Mouse (Mus musculus) heart, adult 2 months (tissue): Measurements from ENCODE around the gene Reep6. TPM values are rescaled to one million over a fixed set of nuclear protein-coding genes. Genes with fewer than 3 reads are reported as not detected.

Experiments used
- DNase-seq, 2 experiments: peaks; one replicate each; pipeline ENCODE4 v3.0.0; 2021
- H3K27ac ChIP-seq: fragments of 200-600 bp; 2 replicates; pipeline ENCODE4 v1.8.1; 2022
- H3K27me3 ChIP-seq: fragments of 200-500 bp; 2 replicates; pipeline ENCODE4 v1.6.1; 2012; ENCODE audit warnings: mild to moderate bottlenecking, low read length, inconsistent platforms, mixed read lengths; ENCODE audit not compliant: control insufficient read depth, insufficient read depth
- H3K36me3 ChIP-seq: fragments of 200-500 bp; 2 replicates; pipeline ENCODE4 v1.6.1; 2012; ENCODE audit warnings: low read length, inconsistent platforms; ENCODE audit not compliant: control insufficient read depth, insufficient read depth
- H3K4me1 ChIP-seq: fragments of 200-500 bp; 2 replicates; pipeline ENCODE4 v1.6.1; 2011; ENCODE audit warnings: low read length; ENCODE audit not compliant: control insufficient read depth, insufficient read depth
- H3K4me3 ChIP-seq: fragments of 200-600 bp; 2 replicates; pipeline ENCODE4 v1.8.1; 2022
- H3K79me2 ChIP-seq: fragments of 200-500 bp; replicated peaks from 2 replicates; pipeline ENCODE4 v1.6.1; 2012; ENCODE audit warnings: mild to moderate bottlenecking, inconsistent platforms, low read length, moderate library complexity, mixed read lengths; ENCODE audit not compliant: control insufficient read depth, insufficient read depth
- H3K9ac ChIP-seq: fragments of 200-500 bp; 2 replicates; pipeline ENCODE4 v1.6.1; 2012; ENCODE audit warnings: low read depth, mild to moderate bottlenecking, control low read depth, inconsistent platforms, low read length, mixed read lengths
- CTCF ChIP-seq: fragments of 200-600 bp; IDR thresholded peaks from 2 replicates; pipeline ENCODE4 v1.8.1; 2022; ENCODE audit warnings: antibody characterized with exemption, mild to moderate bottlenecking, moderate library complexity
- EP300 ChIP-seq: fragments of 200-500 bp; IDR thresholded peaks from 2 replicates; pipeline ENCODE4 v1.6.1; 2011; ENCODE audit warnings: low read depth, low read length, control low read depth; ENCODE audit not compliant: insufficient read depth
- POLR2A ChIP-seq: fragments of 200-500 bp; IDR thresholded peaks from 2 replicates; pipeline ENCODE4 v1.6.1; 2011; ENCODE audit warnings: mild to moderate bottlenecking, low read depth, low read length, control low read depth; ENCODE audit not compliant: insufficient read depth
- WGBS: fragments of 180-500 bp; shearing (Covaris S2); methylation state at CpG from one replicate; pipeline ENCODE4 v1.1.7; 2018; 5-methylcytosine and 5-hydroxymethylcytosine counted together
- intact Hi-C: fragments of 180-260 bp; cut with DNase I; formaldehyde crosslinking; loops from one replicate; pipeline ENCODE4 v1.15.1; 2025
- polyA plus RNA-seq: library from polyadenylated mRNA; depleted of rRNA; stranded (reverse); fragments of >200 nt; gene quantifications from 2 replicates; pipeline ENCODE4 v1.2.3, GENCODE M21; 2012
- total RNA-seq, 2 experiments: library from RNA; stranded (reverse); gene quantifications; 2 replicates each; pipeline ENCODE4 v1.2.3; 2021

Gene Reep6
- total and polyA plus RNA-seq, 3 experiments, result 2.8 to 4.1 (median 3.6) TPM

GRCm38 (mm10) chr10:80350292-80350691 lies 20.5 kb downstream of the Reep6 start:
- intact Hi-C loops, result loop anchor here (1.0 kb wide), 1 partner anchor 24 kb away; no protein-coding TSS in a partner anchor
- Histone ChIP-seq H3K79me2 (no peaks in the 10 kb centered on the region), H3K4me1 (no peaks in the 10 kb centered on the region), H3K4me3 (no peak overlapping the region), H3K36me3 (no peaks in the 10 kb centered on the region), H3K9ac (no peak overlapping the region), H3K27ac (no peak overlapping the region), H3K27me3 (no peaks in the 10 kb centered on the region)
- TF ChIP-seq POLR2A (no peak), EP300 (peak; percentile 56; the same call in 1 of the 2 replicates), CTCF (peak; percentile 98)
- DNase-seq, result peak; percentile 83 to 92
- WGBS, result 3% methylated on average over 7 of the region's 7 CpGs

DNA sequence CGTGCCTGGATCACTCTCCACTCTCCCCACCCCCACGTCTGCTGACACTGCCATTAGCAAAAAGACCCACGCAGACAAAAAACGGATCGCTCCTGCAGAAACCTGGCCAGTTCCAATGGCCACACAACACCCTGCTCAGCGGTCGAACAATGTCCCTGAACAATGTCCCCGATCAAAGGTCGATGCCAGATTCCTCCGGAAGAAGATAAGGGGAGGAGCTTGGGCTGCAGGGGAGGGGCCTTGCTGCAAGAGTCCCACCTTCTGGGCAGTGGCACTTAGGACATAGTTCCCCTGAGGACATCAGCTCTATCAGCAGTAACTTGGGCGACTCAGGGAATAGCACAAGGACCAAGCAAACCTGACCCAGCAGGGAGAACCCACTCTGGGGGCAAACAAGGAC lies 22.1 kb downstream of the Reep6 start:
- H3K79me2 ChIP-seq, result no peaks in the 10 kb centered on the region
- H3K27me3 ChIP-seq, result peaks cover 7% of the 10 kb centered on the region
- TF ChIP-seq CTCF (no peak), EP300 (no peak), POLR2A (no peak)
- no peak overlapping the region for H3K27ac ChIP-seq
- H3K4me3 ChIP-seq, result no peak overlapping the region
- no peak for DNase-seq
- WGBS, result 32% methylated on average over 11 of the region's 11 CpGs
- no peak overlapping the region for H3K9ac ChIP-seq
- no peaks in the 10 kb centered on the region for H3K4me1 ChIP-seq
- no peaks in the 10 kb centered on the region for H3K36me3 ChIP-seq
- intact Hi-C loops, result no loop called here

- no peaks in the 10 kb centered on the region for H3K4me1 ChIP-seq
- WGBS, result 42% methylated on average over 8 of the region's 8 CpGs
- H3K79me2 ChIP-seq, result no peaks in the 10 kb centered on the region
- no peak overlapping the region for H3K9ac ChIP-seq
- TF ChIP-seq CTCF (no peak), POLR2A (no peak), EP300 (no peak)
- H3K27ac ChIP-seq, result no peak overlapping the region
- peaks cover 15% of the 10 kb centered on the region for H3K27me3 ChIP-seq
- no peak overlapping the region for H3K4me3 ChIP-seq
- intact Hi-C loops, result no loop called here
- DNase-seq, result no peak
- no peaks in the 10 kb centered on the region for H3K36me3 ChIP-seq
These were observed 23.0 kb downstream of the Reep6 start for GRCm38 (mm10) chr10:80352727-80353126.

DNA sequence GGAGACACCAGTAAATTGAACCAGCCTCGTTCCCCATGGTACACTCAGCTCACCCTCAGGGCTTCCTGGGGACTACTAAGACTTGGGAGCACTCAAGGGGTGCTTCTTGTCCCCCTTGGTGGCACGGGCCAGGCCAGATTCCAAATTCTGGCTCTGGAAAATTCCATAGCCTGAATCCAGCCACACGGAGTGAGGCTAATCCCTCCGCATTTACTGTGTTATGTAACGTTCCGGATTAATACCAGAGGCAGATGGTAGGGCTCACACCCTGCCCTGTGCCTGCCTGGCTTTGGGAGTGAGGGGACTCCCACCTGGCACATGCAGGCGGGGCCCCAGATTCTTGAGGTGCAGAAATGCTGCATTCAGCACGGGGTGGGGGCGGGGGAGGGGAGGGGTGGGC lies 25.7 kb downstream of the Reep6 start:
- TF ChIP-seq POLR2A, result no peak
- no peak for TF ChIP-seq CTCF
- TF ChIP-seq EP300, result no peak
- intact Hi-C loops, result no loop called here
- Histone ChIP-seq H3K27ac (no peak overlapping the region), H3K79me2 (no peaks in the 10 kb centered on the region), H3K4me3 (no peak overlapping the region), H3K4me1 (no peaks in the 10 kb centered on the region), H3K36me3 (no peaks in the 10 kb centered on the region), H3K9ac (no peak overlapping the region), H3K27me3 (peaks cover 17% of the 10 kb centered on the region)
- 30% methylated on average over 9 of the region's 9 CpGs for WGBS
- DNase-seq, result no peak

- 2% methylated on average over 53 of the region's 53 CpGs for WGBS
- H3K9ac ChIP-seq, result no peak within 1 kb of the TSS
These were observed 26.4 kb downstream of the Reep6 start, which contains the start of gene Plk5 for GRCm38 (mm10) chr10:80356001-80356682. Gene Plk5, plus strand, starts transcription at chr10:80356459.

GRCm38 (mm10) chr10:80356737-80357136 lies 27.0 kb downstream of the Reep6 start:
- H3K36me3 ChIP-seq, result no peaks in the 10 kb centered on the region
- H3K9ac ChIP-seq, result no peak overlapping the region
- no peaks in the 10 kb centered on the region for H3K4me1 ChIP-seq
- TF ChIP-seq EP300 (no peak), CTCF (no peak), POLR2A (no peak)
- H3K27me3 ChIP-seq, result peaks cover 17% of the 10 kb centered on the region
- H3K79me2 ChIP-seq, result no peaks in the 10 kb centered on the region
- H3K27ac ChIP-seq, result no peak overlapping the region
- WGBS, result 3% methylated on average over 34 of the region's 34 CpGs
- no peak overlapping the region for H3K4me3 ChIP-seq
- no peak for DNase-seq
- intact Hi-C loops, result no loop called here

More at GRCm38 (mm10) chr10:80356001-80356682, 26.4 kb downstream of the Reep6 start, which contains the start of gene Plk5:
- Histone ChIP-seq H3K36me3 (no peaks in the 10 kb centered on the region), H3K27me3 (peaks cover 17% of the 10 kb centered on the region), H3K4me3 (no peak within 1 kb of the TSS), H3K4me1 (no peaks in the 10 kb centered on the region), H3K79me2 (no peaks in the 10 kb centered on the region), H3K27ac (no peak within 1 kb of the TSS)
- intact Hi-C loops, result no loop called here
- no peak for TF ChIP-seq EP300
- no peak for TF ChIP-seq CTCF
- no peak for TF ChIP-seq POLR2A
- DNase-seq, result no peak
